Mouse (Mus musculus) C2C12 (cell line): ENCODE measurements around the gene Ism2.

ENCODE experiments used
- CEBPB ChIP-seq: IDR thresholded peaks from one replicate; pipeline ENCODE4 v1.6.1; 2011; ENCODE audit warnings: low read depth, mild to moderate bottlenecking, control low read depth, moderate library complexity
- CTCF ChIP-seq: IDR thresholded peaks from one replicate; pipeline ENCODE4 v1.5.1; 2011; ENCODE audit not compliant: control insufficient read depth, insufficient read depth, insufficient read length
- MAX ChIP-seq: IDR thresholded peaks from one replicate; pipeline ENCODE4 v1.6.1; 2011; ENCODE audit warnings: mild to moderate bottlenecking, control low read depth
- MYOD1 ChIP-seq: IDR thresholded peaks from one replicate; pipeline ENCODE4 v1.6.1; 2011; ENCODE audit warnings: low read depth; ENCODE audit not compliant: control insufficient read depth, insufficient read length
- USF1 ChIP-seq: IDR thresholded peaks from one replicate; pipeline ENCODE4 v1.6.1; 2011; ENCODE audit warnings: low read depth, mild to moderate bottlenecking, control low read depth, moderate library complexity

DNA sequence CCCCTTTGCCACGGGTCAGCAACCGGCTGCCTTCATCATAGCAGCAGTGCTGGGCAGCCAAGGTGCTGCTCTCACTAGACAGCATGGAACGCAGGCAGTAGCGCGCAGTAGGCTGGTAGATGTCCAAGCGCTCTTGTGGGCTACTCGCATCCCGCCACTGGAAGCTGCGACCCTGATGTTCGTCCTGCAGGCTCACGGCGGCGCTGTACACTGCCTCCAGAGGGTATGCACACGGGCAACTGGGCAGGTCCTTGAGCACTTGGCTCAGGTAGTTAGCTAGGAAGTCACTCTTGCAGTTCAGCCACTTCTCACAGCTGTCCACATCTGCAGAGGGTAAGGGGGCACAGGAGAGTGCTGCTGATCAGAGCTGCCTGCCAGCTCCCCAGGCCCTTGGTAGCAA, 19.6 kb downstream of the Ism2 start:
- no peak for TF ChIP-seq CTCF
- no peak for TF ChIP-seq USF1
- no peak for TF ChIP-seq MAX
- no peak for TF ChIP-seq CEBPB
- no peak for TF ChIP-seq MYOD1
